Mouse (Mus musculus): Measurements from ENCODE around the gene Mien1. TPM values are rescaled to one million over a fixed set of nuclear protein-coding genes. Genes with fewer than 3 reads are reported as not detected.

Mien1 gene
- polyA plus RNA-seq, 1 experiment from 2014 or later: 158 TPM

DNA sequence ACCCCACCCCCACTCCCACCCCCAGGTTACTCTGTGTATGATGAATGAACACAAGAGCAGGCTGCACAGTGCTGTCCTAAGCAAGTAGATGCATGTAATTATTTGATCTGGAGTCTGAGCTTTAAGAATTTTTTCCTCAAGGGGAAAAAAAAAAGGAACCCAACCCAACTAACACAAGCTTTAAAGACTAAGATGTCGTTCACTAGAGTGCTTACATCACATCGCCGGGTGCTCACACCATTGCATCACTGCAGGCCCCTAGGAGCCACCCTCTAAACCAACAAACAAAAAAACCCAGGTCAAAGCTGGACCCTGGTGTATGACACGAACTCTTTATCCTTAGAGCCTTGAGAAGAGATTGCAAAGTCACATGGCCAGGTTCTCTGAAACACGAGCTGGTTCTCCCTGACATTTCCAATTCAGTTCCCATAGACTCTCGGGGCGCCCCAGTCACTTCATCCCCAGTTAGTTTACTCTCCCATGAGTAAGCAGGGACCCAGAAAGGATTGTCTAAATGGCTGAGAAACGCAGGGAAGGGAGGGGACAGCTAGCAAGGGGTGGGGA is 35.2 kb upstream of the Mien1 start:
- peaks cover 4% of the 10 kb centered on the region; the same call in 1 of the 2 replicates for H3K4me1 ChIP-seq
- no peaks in the 10 kb centered on the region for H3K36me3 ChIP-seq
- H3K27me3 ChIP-seq: no peaks in the 10 kb centered on the region
- no peak for ATAC-seq (ENCODE audit: low FRiP score)
- no peaks in the 10 kb centered on the region for H3K9me3 ChIP-seq (replicated peaks)
- no peak overlapping the region for H3K4me3 ChIP-seq
- H3K4me2 ChIP-seq (replicated peaks): no peak overlapping the region
- H3K27ac ChIP-seq: no peak overlapping the region
- WGBS: 55% methylated on average over 8 of the region's 8 CpGs
- no peak overlapping the region for H3K9ac ChIP-seq

DNA sequence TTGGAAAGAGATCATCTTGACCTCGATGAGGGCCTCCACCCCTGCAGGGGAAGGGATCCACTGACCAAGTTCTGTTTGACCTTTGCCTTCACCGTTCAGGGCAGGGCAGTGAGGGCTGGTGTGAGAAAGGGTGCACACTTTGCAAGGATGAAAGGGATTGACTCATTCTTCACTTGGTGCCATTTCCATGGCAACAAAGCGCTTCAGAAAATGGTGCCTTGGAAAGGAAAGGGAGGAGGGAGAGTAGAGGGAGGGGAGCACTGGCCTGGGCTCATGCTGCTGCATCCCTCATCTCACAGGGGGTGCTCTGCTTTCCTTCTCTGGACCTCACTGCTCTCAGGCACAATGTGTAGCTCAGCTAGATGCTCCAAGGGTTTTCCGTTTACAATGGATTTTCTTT is 33.9 kb upstream of the Mien1 start:
- Histone ChIP-seq H3K9ac (no peak overlapping the region), H3K27ac (no peak overlapping the region), H3K4me2 (replicated peaks) (no peak overlapping the region), H3K36me3 (no peaks in the 10 kb centered on the region), H3K4me1 (peaks cover 4% of the 10 kb centered on the region; the same call in 1 of the 2 replicates), H3K4me3 (no peak overlapping the region), H3K9me3 (replicated peaks) (no peaks in the 10 kb centered on the region), H3K27me3 (no peaks in the 10 kb centered on the region)
- 40% methylated on average over 4 of the region's 4 CpGs for WGBS
- no peak for ATAC-seq (ENCODE audit: low FRiP score)

DNA sequence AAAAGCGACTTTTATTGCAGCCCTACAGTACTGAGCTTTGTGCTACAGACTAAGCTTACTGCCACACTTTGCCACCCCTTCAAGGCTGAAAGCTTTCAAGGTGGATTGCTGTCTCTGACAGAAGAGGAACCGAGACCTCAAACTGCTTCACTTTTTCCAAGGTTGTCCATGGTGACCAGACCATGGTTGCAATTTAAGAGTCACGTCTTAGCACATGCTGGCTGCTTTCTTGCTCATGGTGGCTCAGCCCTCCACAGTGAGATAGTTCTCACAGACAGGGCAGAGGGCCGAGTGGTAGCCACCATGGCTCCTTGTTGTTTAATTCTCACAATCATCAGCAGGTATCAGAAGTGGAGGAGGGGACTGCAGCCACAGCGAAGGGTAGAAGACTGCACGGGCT is 32.0 kb upstream of the Mien1 start:
- ATAC-seq (ENCODE audit: low FRiP score): no peak
- 79% methylated on average over 6 of the region's 6 CpGs for WGBS
- Histone ChIP-seq H3K9me3 (replicated peaks) (no peaks in the 10 kb centered on the region), H3K4me3 (no peak overlapping the region), H3K27ac (no peak overlapping the region), H3K36me3 (no peaks in the 10 kb centered on the region), H3K9ac (no peak overlapping the region), H3K4me2 (replicated peaks) (no peak overlapping the region), H3K4me1 (peaks cover 4% of the 10 kb centered on the region; the same call in 1 of the 2 replicates), H3K27me3 (0 out of 2 replicates have a peak, but pooled peaks cover 3% of the 10 kb centered on the region)

GRCm38 (mm10) chr11:98469761-98470714 is 31.2 kb upstream of the Mien1 start:
- no peaks in the 10 kb centered on the region for H3K9me3 ChIP-seq (replicated peaks)
- H3K9ac ChIP-seq: no peak overlapping the region
- H3K4me2 ChIP-seq (replicated peaks): no peak overlapping the region
- H3K27ac ChIP-seq: no peak overlapping the region
- H3K4me1 ChIP-seq: peaks cover 4% of the 10 kb centered on the region; the same call in 1 of the 2 replicates
- ATAC-seq (ENCODE audit: low FRiP score): no peak
- WGBS: 83% methylated on average over 22 of the region's 22 CpGs
- 0 out of 2 replicates have a peak, but pooled peaks cover 3% of the 10 kb centered on the region for H3K27me3 ChIP-seq
- no peaks in the 10 kb centered on the region for H3K36me3 ChIP-seq
- H3K4me3 ChIP-seq: no peak overlapping the region

DNA sequence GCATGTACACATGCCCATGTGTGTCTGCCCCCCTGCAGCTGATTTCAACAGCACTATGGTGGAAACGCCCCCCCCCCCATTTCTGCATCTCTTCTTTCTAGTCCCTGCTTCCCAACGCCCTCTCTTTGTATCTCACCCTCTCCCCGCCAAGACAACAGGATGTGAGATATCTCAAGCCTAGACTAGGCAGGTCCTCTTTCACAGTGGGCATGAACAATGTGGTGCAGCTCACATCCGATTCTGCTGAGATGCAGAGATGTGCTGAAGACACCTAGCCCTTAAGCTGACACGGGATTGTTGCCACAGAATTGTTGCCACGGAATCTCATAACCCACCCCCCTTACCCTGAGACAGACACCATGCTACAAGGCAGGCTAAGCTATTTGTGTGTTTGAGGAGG is 25.7 kb upstream of the Mien1 start:
- no peak for ATAC-seq (ENCODE audit: low FRiP score)
- H3K4me3 ChIP-seq: no peak overlapping the region
- WGBS: 88% methylated on average over 6 of the region's 6 CpGs
- H3K27ac ChIP-seq: no peak overlapping the region
- peaks cover 25% of the 10 kb centered on the region for H3K27me3 ChIP-seq
- no peak overlapping the region for H3K4me2 ChIP-seq (replicated peaks)
- no peaks in the 10 kb centered on the region for H3K36me3 ChIP-seq
- no peaks in the 10 kb centered on the region for H3K9me3 ChIP-seq (replicated peaks)
- H3K4me1 ChIP-seq: no peaks in the 10 kb centered on the region
- H3K9ac ChIP-seq: no peak overlapping the region

DNA sequence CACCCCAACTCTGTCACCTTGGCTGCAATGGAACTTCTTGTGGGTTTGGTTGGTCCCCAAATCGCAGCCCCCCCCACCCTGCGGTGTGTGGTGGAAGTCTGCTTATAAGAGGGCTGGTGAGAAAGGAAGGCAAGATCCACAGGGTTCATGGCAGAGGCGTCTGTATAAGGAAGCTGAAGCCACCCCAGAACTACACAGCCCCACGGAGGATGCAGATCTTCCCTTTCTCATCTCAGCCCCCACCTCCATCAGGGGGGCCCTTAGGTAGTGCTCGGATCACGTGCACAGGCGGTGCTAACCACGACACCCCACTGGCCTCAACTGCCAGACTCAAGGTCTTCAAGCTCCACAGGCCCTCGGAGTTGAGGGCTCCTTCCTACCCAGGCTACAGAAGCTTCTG is 25.1 kb upstream of the Mien1 start:
- no peaks in the 10 kb centered on the region for H3K36me3 ChIP-seq
- WGBS: 85% methylated on average over 9 of the region's 9 CpGs
- ATAC-seq (ENCODE audit: low FRiP score): no peak
- no peaks in the 10 kb centered on the region for H3K4me1 ChIP-seq
- H3K27ac ChIP-seq: no peak overlapping the region
- H3K9me3 ChIP-seq (replicated peaks): no peaks in the 10 kb centered on the region
- H3K9ac ChIP-seq: no peak overlapping the region
- no peak overlapping the region for H3K4me2 ChIP-seq (replicated peaks)
- H3K4me3 ChIP-seq: no peak overlapping the region
- peaks cover 31% of the 10 kb centered on the region for H3K27me3 ChIP-seq

- Histone ChIP-seq H3K4me2 (replicated peaks) (no peak overlapping the region), H3K9ac (no peak overlapping the region), H3K9me3 (replicated peaks) (no peaks in the 10 kb centered on the region), H3K4me3 (no peak overlapping the region), H3K27me3 (peaks cover 43% of the 10 kb centered on the region), H3K4me1 (peaks cover 3% of the 10 kb centered on the region), H3K36me3 (no peaks in the 10 kb centered on the region), H3K27ac (no peak overlapping the region)
- WGBS: 93% methylated on average over 6 of the region's 6 CpGs
- no peak for ATAC-seq (ENCODE audit: low FRiP score)
These were observed 23.5 kb upstream of the Mien1 start for GRCm38 (mm10) chr11:98462255-98462654.

GRCm38 (mm10) chr11:98461109-98461720 is 22.4 kb upstream of the Mien1 start:
- Histone ChIP-seq H3K27me3 (peaks cover 40% of the 10 kb centered on the region), H3K36me3 (no peaks in the 10 kb centered on the region), H3K27ac (no peak overlapping the region), H3K9ac (no peak overlapping the region), H3K4me1 (peaks cover 7% of the 10 kb centered on the region), H3K4me3 (no peak overlapping the region), H3K4me2 (replicated peaks) (no peak overlapping the region), H3K9me3 (replicated peaks) (no peaks in the 10 kb centered on the region)
- WGBS: 70% methylated on average over 6 of the region's 6 CpGs
- ATAC-seq (ENCODE audit: low FRiP score): no peak

GRCm38 (mm10) chr11:98459860-98460259 is 21.1 kb upstream of the Mien1 start:
- H3K27ac ChIP-seq: no peak overlapping the region
- no peaks in the 10 kb centered on the region for H3K36me3 ChIP-seq
- ATAC-seq (ENCODE audit: low FRiP score): no peak
- H3K9me3 ChIP-seq (replicated peaks): no peaks in the 10 kb centered on the region
- 77% methylated on average over 9 of the region's 9 CpGs for WGBS
- H3K4me1 ChIP-seq: peaks cover 7% of the 10 kb centered on the region
- H3K4me2 ChIP-seq (replicated peaks): no peak overlapping the region
- no peak overlapping the region for H3K9ac ChIP-seq
- H3K4me3 ChIP-seq: no peak overlapping the region
- H3K27me3 ChIP-seq: peaks cover 44% of the 10 kb centered on the region

- Histone ChIP-seq H3K9ac (no peak overlapping the region), H3K4me2 (replicated peaks) (no peak overlapping the region)
- ATAC-seq (ENCODE audit: low FRiP score): no peak
These were observed 20.4 kb upstream of the Mien1 start for GRCm38 (mm10) chr11:98459071-98459741.

GRCm38 (mm10) chr11:98458121-98458990 is 19.6 kb upstream of the Mien1 start:
- H3K27me3 ChIP-seq: peaks cover 44% of the 10 kb centered on the region
- no peaks in the 10 kb centered on the region for H3K9me3 ChIP-seq (replicated peaks)
- no peak overlapping the region for H3K27ac ChIP-seq
- H3K4me2 ChIP-seq (replicated peaks): peak overlapping the region; percentile 63
- H3K36me3 ChIP-seq: no peaks in the 10 kb centered on the region
- H3K4me1 ChIP-seq: peaks cover 7% of the 10 kb centered on the region
- peak overlapping the region; percentile 45 for H3K4me3 ChIP-seq
- ATAC-seq (ENCODE audit: low FRiP score): 0 out of 2 replicates have a peak, but pooled peaks have one; percentile 7
- H3K9ac ChIP-seq: peak overlapping the region; percentile 63
- 3% methylated on average over 21 of the region's 30 CpGs for WGBS

More at GRCm38 (mm10) chr11:98459071-98459741, 20.4 kb upstream of the Mien1 start:
- Histone ChIP-seq H3K27me3 (peaks cover 44% of the 10 kb centered on the region), H3K27ac (no peak overlapping the region), H3K36me3 (no peaks in the 10 kb centered on the region), H3K4me1 (peaks cover 7% of the 10 kb centered on the region), H3K9me3 (replicated peaks) (no peaks in the 10 kb centered on the region), H3K4me3 (no peak overlapping the region)
- WGBS: 19% methylated on average over 11 of the region's 11 CpGs
